Mouse (Mus musculus): ENCODE data around the gene Cnga1.
"Not testable (repeated sequence)": the region's sequence is repeated elsewhere in the genome, so short reads cannot be mapped to it uniquely, and the experiment has no call there.

The Cnga1 gene

DNA sequence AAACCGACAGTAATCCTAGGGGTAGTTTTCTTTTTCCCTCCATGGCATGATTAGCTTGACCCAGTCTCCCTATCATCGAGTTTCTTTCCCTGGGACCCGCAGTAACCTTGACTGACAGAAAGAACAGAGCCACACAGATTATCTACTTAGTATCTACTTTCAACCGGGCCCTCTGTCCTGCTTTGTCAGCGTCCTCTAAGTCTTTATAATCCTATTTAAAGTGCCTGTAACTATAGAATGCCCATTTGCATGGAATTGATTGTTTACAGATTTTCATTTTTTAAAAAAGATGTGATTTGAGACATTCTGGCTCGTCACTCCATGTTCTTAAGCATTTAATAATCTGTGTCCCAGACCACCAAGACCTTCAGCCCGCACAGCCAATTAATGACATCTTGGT, 420 bp downstream of the Cnga1 start:
- no peak for DNase-seq (ENCODE audit: extremely low spot score, low spot score)

DNA sequence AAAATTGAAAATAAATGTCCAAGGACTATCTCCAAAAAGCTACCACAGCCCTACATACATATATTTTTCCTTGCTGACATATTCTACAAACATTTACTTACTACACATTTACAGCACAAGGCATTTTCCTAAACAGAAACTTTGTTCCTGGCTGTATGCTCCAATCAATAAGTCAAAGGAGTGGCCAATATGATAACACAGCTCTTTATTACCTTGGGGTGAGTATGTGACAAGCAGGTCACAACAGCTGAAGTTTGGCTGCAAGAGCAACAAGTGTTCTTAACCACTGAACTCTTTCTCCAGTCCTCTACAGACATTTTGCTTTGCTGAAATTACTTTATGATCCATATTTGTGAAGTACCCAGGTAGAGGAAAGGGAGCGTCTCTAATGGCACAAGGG, 4.0 kb downstream of the Cnga1 start:
- DNase-seq (ENCODE audit: extremely low spot score, low spot score) = no peak

DNA sequence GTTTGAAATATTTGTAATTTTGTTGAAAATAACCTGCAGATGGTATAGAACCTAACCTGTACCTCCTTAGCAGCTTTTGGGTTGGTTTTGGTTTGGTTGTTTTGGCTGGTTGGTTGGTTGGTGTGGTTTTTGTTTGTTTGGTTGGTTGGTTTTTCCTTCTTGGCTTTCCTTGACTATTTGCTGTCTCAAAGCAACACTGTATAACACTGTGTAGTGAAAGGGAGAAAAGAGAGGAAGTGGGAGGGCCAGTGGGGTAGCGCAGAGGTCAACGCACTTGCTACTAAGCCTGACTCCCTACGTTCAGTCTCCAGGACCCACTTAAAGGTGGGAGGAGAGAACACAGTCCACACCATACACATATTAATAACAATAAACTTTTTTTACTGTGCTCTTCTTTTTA, 7.5 kb downstream of the Cnga1 start:
- DNase-seq (ENCODE audit: extremely low spot score, low spot score) = no peak

DNA sequence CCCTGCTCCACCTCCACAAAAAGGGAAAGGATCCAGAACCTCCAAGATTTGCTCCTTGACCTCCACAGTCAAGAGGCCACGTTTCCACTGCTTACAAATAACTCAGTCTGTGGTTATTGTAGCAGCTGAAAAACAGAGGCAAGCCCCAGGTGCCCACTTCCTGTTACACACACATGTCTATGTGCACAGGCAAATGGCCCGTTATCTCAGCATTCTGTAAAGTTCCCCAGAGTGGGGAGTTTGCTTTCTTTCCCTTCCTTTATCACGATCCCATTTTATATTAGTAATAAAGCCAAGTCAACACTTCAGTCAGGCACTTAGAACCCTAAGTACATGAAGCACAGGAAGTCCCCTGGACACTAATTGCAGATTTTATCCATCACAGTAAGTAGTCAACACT, 8.0 kb downstream of the Cnga1 start:
- no peak for DNase-seq (ENCODE audit: extremely low spot score, low spot score)

DNA sequence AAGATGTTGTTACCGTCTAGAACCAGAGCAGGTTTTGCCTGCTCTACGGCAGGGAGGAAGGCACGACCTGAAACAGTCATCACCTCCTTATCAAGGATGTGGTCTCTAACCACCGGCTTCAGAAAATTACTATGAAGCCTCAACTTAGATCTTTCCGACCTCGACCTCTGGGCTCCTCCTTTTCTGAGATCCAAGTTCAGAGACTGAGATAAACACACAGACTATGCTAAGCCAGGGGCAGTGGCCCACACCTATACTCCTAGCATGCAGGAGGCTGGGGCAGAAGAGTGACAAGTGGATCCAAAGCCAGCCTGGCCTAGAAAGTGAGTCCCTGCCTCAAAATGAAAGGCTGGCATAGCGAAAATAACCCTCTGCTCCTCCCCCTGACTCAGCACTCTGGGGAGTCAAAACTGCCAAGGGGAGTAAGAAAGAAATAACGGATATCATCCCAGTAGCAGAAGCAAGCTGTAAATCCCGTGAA, 9.2 kb downstream of the Cnga1 start:
- DNase-seq (ENCODE audit: extremely low spot score, low spot score) = no peak

DNA sequence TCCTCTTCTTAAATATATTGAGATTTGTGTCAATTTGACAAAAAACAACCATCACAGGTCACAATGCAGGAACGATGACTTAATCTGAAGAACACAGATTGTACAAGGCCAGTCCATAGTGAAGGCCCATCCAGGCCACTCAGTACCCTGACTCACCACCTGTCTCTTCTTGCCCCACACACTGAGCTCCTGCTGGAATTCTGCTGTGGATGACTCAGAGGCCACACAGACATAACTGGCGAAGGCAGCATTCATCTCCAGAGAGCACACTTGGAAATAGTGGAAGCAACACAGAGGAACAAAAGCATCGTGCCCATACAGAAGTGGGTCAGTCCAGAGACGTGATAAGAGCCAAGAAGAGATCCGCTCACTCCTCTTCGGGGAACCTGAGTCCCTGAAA, 14.0 kb downstream of the Cnga1 start:
- no peak for DNase-seq (ENCODE audit: extremely low spot score, low spot score)

DNA sequence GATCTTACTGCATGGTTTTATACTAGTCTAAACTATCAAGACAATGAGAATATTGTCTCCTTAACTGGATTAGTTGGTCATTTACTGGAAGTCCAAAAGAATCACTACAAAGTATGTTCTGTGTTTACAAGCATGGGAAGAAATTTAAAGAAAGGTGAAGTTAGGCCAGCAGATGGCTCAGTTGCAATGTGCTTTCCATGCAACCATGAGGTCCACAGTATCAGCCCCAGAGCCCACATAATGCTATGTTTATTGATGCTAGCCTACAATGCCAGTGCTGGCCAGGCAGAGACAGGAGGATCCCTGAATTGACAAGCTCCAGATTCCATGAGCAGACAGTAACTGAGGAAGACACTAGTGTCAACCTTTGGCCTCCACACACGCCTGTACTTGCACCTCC, 23.1 kb downstream of the Cnga1 start:
- DNase-seq (ENCODE audit: extremely low spot score, low spot score) = no peak

DNA sequence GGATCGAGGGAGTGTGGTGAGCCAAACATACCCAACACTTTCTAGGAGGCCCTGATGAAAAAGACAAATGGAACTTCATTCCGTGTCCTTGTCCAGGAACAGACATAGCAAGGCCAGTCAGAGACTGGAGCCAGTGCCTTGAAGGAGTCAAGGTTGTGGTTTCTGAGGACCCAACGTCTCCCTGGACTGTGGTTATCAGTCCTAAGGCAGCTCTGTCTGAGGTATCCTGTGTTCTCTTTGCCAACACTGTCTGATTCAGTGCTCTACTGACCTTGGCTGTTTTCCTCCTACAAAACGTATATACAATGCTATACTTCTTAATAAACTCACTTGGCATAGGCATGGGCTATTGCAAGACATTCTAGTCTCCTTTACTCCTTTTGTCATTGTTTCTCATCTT, 26.7 kb downstream of the Cnga1 start:
- no peak for DNase-seq (ENCODE audit: extremely low spot score, low spot score)

DNA sequence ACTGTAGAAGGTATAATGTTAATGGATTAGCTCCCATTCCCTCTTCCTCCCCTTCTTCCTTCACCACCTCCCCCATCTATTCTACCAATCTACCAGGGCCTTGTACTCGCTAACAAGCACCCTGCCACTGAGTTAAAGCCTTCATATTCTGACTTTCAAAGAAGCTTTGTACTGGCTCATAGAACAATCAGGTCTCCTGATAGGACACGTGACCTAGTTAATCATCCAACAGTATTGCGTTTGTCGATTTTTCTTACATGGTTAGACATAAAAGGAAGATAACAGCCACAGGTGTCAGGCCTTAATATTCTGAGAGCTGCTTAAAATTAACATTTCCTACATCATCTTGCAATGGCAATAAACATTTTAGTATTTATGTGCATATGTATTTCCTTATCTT, 40.9 kb downstream of the Cnga1 start:
- DNase-seq (ENCODE audit: extremely low spot score, low spot score) = no peak

DNA sequence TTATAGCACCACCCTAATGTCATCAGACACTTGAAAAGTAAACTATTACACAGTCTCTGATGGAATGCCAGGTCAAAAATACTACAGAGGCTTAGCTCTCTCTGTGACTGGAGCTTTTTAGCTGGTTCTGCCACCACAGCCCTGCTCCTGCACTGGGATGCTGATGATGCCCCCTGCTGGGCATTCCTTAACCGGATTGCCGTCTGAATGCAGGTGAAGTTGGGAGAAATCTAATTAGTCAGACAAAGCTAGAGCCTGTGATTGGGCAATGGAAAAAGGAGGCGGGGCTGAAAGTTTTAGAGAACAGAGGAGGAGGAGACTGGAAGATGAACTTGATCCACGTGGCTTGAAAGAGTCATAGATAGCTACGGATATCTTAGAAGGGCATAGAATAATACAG, 43.1 kb downstream of the Cnga1 start:
- peak; percentile 40 for DNase-seq (ENCODE audit: extremely low spot score, low spot score)

DNA sequence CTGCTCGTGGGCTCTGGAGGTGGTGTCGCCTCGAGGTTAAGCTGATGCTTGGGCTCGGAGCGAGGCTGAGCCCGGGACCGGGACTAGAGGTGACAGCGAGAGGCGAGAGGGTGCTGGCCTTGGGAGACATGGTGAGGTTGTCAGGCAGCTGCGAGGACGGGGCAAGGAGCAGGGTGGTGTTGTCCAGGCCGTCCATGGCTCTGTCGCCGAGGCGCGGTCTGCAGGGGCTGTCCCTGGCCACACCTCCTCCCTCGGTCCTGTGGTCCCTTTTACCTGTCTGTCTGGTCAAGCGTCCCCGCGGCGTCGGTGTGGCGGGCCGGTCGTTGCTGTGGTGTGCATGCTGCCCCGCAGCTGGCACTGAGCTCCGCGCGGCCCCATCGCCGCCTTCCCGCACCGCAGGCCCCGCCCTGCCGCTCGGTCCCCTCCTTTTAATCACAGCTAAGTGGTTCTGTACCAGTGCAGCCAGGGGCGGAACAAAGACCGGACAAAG, 56.8 kb downstream of the Cnga1 start, which contains the start of gene Gm5868:
TSS of gene Gm5868 (minus strand) at position 360 of the 490 bp plus-strand sequence.
- peak; percentile 41 for DNase-seq (ENCODE audit: extremely low spot score, low spot score)

DNA sequence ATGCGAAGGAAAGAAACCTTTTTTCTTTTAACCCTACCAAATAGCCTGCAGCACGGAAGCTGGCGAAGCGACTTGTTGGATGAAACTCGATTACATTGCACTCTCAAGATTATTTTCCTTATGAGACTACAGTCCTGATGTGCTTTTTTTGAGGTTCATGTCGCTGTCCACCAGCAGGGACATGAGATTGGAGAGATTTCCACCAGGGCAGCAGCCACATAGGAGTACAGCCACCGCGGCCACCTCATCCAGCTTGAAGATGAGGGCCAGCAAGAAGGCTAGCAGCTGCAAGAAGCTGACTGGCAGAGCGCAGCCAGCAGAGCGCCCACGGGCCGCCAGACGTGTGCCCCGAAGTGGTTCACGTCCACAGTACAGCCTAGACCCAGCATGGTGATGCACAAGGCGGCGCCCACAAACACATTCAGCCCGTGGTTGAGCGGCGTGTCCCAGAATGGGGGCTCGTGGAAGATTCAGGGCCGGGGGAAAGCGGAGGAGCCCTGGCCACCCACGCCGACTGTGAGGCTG, 57.3 kb downstream of the Cnga1 start:
- not testable (repeated sequence) for DNase-seq (ENCODE audit: extremely low spot score, low spot score)

DNA sequence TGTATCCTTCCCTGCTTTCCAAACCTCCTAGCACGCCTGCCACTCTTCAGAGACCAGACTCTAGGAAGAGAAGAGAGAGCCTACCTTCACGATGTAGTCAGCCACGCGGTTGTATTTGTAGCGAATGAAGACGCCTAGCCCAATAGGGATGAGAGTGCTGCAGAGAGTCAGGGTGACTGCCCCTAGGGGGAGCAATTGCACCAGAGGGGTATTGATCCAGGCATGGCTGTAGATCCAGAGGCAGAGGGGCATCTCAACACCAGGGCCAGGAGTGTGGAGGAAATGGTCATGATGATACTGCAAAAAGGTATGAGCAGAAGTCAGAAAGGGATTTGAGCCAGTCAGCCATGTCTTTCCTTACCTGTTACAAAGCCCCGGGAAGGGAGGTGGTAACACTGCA, 58.0 kb downstream of the Cnga1 start:
- DNase-seq (ENCODE audit: extremely low spot score, low spot score) = not testable (repeated sequence)

DNA sequence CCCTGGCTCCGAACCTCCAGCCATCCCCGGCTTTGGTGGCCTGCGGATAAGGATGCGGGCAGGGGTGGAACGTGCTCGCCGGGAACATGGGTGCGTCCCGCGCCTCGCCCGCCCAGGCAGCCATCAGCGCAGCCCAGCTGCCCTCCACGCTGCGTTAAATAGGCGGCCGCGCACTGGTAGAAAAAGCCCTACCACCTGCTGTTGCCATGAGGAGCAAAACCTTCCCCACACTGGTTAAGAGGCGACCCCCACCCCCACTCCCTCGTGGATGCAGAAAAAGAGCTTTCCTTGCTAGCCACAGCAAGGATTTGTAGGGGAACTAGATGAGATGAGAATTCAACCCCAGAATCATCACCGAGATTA, 63.1 kb downstream of the Cnga1 start, which contains the start of gene Zar1:
TSS of gene Zar1 (minus strand) at position 285 of the 363 bp plus-strand sequence.
- peak; percentile 26 for DNase-seq (ENCODE audit: extremely low spot score, low spot score)

DNA sequence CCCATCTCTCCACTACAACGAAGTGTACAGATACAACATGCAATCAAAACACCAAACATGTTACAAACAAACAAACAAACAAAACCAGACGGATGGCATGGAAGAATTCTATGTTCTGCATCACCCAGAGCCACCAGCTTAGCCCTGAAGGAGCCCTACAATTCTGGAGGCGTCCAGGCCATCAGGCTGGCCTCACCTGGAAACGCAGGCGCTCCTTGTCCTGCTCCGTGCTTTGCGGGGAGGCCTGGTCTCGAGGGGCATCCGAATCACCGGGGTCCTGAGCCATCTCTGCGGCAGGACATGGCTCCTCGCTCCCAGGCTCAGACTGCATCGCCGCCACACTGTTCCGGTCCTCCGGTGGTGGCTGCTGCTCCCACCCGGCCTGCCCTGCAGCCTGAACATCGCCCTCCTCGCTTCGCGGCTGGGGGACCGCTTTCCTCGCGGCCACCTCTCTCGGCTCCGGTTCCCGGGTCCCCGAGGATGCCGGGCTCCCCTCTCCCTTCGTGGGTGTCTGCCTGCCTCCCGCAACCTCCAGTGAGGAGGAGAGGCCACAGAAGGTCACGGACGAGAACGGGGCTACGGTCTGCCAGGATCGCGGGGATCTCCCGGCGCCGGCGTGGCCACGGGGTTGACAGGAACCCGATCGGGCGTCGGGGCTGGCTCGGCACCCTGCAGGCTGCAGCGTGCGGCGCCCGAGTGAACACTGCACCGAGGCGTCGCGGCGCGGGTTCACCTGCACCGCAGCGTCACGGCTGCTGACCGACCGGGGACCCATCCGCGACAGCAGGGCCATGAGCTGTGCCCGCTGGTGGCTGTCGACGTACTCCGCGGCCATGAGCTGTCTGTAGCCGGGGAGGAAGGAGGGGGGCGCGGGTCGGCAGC, 63.7 kb downstream of the Cnga1 start:
- peak; percentile 66 for DNase-seq (ENCODE audit: extremely low spot score, low spot score)

DNA sequence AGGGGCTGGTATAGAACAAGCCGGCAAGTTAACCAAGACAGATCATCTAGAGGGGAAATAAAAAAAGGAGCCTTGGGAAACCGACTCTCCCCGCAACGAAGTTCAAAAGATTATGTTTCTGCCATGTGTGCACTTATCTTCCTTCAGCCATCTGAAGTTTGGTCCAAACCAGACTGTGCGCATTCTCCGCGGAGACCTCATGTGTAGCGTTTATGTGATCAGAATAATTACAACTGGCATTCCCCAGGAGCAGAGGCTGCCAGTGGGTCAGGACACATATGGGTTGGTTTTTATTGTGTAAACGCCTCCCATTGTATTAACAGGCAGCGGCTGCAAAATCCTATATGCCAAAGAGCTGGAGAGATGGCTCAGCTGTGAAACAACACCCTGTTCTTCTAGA, 64.5 kb downstream of the Cnga1 start:
- peak; percentile 26 for DNase-seq (ENCODE audit: extremely low spot score, low spot score)

DNA sequence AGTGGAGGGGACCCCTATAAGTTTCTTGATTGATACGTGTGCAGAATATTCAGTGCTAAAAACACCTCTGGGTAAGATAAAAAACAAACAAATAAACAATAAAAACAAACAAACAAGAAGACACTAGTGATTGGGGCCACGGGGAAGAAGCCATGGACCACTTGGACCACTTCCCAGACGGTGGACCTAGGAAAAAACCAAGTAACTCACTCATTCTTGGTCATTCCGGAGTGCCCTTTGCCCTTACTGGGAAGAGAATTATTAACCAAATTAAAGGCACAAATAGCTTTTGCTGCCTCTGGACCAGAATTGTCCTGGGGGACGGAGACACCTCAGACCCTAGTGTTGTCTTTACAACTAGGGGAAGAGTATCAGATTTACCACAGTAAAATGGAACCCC, 78.5 kb downstream of the Cnga1 start:
- no peak for DNase-seq (ENCODE audit: extremely low spot score, low spot score)

DNA sequence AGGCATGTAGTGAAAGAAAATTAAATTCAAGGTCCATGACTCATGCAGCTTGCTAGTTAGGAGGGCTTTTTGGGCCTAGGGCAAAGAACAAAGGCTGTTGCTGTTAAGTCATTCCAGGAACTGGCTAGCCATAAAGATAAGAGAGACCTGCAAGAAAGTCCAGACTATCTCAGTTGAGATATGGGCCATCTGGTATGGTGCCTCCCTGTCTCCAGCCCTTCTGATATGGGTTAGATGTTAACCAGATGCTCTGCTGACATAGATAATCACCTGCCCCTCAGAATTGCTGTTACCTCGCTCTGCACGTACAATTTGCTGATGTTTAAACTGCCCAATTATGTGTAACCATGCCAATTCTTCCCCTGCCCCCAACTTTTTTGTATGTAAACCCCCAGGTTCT, 80.9 kb downstream of the Cnga1 start:
- DNase-seq (ENCODE audit: extremely low spot score, low spot score) = not testable (repeated sequence)

DNA sequence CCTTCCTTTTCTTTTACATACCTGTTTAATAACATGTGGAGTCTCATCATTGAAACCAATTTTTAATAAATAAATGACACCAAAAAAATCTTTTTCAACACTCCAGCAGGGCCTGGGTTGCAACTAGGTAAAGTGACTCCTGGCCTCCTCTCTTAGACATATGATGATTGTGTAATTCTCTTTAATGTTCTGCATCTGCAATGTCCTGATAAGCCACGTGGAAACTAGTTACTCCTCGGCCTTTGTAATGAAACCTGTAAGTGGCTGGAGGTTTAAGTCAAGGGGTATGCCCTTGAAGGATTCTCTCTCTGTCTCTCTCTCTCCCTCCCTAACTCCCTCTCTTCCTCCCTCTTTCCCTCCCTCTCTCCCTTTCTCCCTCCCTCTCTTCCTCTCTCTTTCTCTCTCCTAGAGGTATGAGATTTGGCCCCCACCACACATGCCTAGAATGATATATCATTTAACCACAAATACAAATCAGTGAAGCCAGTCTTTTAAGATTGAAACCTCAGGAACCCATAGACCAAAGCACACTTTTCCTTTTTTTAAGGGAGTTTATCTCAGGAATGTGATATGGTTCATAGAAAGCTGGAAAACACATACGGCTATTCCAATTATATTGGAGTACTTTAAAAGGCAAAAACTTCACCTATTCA, 83.0 kb downstream of the Cnga1 start:
- no peak for DNase-seq (ENCODE audit: extremely low spot score, low spot score)

DNA sequence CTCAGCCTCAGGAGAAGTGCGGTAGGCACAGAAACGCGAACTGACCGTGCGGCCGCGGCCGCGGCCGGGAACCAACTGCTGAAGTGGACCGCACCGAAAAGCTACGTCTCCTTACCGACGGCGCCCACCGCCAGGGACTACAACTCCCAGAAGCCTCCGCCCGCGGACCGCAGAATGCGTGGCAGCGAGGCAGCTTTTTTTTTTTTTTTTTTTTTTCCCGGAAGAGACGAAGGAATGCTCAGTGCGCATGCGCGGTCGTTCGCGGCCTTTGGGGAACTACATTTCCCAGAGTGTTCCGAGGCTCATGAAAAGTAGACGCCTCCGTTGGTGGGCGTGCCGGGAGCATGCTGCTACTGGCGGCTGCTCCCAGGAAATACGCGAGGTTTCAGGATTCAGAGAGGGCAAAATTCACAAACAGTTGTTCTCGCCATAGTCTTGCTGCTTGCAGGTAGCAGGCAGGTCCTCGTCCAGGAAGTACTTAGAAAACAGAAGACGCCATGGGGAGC, 84.5 kb downstream of the Cnga1 start, which contains the start of gene Nfxl1:
TSS of gene Nfxl1 (minus strand) at position 141 of the 506 bp plus-strand sequence.
- peak; percentile 97 for DNase-seq (ENCODE audit: extremely low spot score, low spot score)

DNA sequence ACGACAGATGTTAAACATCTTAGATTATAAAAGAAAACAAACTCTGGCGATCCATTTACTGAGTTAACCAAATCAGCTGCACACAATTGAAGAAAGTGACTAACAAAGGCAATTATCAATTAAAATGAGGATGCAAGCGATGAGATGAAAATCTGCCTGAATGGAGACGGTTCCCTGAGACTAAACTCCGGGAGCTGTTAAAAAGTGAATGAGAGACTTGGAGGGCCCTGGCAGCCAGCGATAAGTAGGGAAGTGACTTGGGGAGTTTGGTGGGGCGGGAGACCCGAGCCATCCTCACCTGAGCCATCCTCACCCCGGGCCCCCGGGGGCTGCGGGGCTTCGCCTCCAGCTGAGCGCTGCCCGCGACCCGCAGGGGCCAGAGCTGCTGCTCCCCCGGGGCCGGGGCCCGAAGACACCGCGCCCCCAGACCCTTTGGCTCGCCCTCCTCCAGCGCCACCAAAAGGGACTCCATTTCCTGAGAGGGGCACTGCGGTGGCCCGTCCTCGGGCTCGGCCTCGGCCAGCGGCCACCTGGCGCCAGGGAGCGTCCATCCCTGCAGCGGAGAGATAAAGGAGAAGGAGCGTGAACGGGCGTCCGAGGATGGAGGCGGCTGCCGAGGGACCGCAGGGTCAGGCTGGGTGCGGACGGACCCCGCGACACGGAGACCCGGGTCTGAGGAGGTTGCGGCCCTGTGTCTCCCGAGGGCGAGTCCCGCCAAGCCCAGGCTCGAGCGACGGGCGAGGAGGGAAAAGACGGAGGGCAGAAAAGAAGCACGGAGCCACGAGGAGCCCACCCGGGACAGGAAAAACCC, 85.2 kb downstream of the Cnga1 start:
- DNase-seq (ENCODE audit: extremely low spot score, low spot score) = no peak

Data from neural tube, embryonic 10.5 days (tissue).